Mouse (Mus musculus): ENCODE results near the gene Tmem240. TPM values are rescaled to one million over a fixed set of nuclear protein-coding genes. Genes with fewer than 3 reads are reported as not detected.
"Not testable (repeated sequence)": the region's sequence is repeated elsewhere in the genome, so short reads cannot be mapped to it uniquely, and the experiment has no call there.

Tmem240 gene
- 7.5 and 19.8 TPM in 2 replicates for polyA plus RNA-seq (2014; fragmentation: Nextera tagmentation; extraction: Ambion mirVana)

DNA sequence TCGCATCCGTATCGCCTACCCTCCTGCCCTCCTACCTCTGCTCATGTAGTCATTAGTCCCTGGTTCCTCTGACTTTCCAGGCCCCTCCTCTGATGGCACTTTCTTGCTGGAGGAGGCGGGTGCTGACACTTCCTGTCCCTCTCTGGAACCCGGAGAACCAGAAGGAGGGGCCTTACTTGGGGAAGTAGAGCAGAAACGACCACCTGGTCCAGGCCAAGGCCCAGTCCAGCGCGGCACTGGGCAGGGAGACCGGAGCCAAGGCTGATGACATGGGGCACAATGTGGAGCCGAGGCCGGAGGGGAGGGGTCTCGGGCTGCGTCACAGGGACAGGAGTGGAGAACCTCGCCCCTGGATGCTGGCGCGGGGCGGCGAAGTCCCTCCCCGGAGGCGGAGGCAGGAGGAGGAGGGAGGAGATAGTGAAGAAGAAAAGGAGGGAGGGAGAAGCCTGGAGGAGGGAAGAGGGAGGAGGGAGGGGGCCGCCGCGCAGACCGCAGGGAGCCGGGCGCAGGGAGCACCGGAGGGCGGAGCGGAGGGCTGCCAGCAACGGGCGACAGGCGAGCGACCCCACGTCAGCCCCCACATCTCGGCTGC, at the start of gene Tmem240:
Gene Tmem240, plus strand, starts transcription at position 451 of the 592 bp plus-strand sequence.
- peak; percentile 93 for DNase-seq
- Histone ChIP-seq H3K4me2 (ENCODE audit: low read length) (peak within 1 kb of the TSS; percentile 91), H3K9ac (replicated peaks; ENCODE audit: low read length) (peak within 1 kb of the TSS; percentile 91), H3K36me3 (ENCODE audit: control insufficient read depth, insufficient read depth, low read length) (peaks cover 41% of the 10 kb centered on the region), H3K4me3 (replicated peaks; ENCODE audit: low read depth, low read length) (peak within 1 kb of the TSS; percentile 75), H3K9me3 (ENCODE audit: control insufficient read depth, low read length) (no peaks in the 10 kb centered on the region), H3K27ac (replicated peaks; ENCODE audit: low read depth, low read length) (peak within 1 kb of the TSS; percentile 97), H3K4me1 (ENCODE audit: control insufficient read depth, insufficient read depth, low read length) (peaks cover 18% of the 10 kb centered on the region), H3K27me3 (ENCODE audit: control insufficient read depth, insufficient read depth, low read length) (no peaks in the 10 kb centered on the region)
- peak; percentile 88 for ATAC-seq (ENCODE audit: low FRiP score, low TSS enrichment)
- WGBS, result under 1% methylated on average over 27 of the region's 35 CpGs

DNA sequence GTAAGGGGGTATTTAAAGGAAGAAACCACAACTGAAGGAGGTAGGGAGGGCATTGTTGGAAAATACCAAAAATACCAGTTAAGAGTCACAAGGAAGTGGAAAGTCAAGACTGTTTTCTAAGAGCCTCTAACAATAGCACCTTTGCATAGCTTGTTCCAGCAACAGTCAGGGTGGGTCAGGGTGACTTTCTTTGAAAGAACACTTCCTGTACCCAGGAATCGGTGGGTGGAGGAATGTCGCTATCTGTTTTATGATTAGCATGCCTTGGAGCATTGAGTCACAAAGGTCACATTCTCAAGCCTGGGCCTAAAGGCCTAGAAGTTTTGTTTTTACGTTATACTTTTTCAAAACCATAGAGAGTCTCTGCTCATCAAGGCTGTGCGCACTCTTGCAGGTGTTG, 46.8 kb upstream of the Tmem240 start:
- 96% methylated on average over 4 of the region's 4 CpGs for WGBS
- DNase-seq; H3K9ac ChIP-seq (replicated peaks; ENCODE audit: low read length); H3K4me1 ChIP-seq (ENCODE audit: control insufficient read depth, insufficient read depth, low read length); H3K36me3 ChIP-seq (ENCODE audit: control insufficient read depth, insufficient read depth, low read length); ATAC-seq (ENCODE audit: low FRiP score, low TSS enrichment); H3K4me3 ChIP-seq (replicated peaks; ENCODE audit: low read depth, low read length); H3K27ac ChIP-seq (replicated peaks; ENCODE audit: low read depth, low read length); H3K4me2 ChIP-seq (ENCODE audit: low read length); H3K9me3 ChIP-seq (ENCODE audit: control insufficient read depth, low read length); H3K27me3 ChIP-seq (ENCODE audit: control insufficient read depth, insufficient read depth, low read length): not testable (repeated sequence)

DNA sequence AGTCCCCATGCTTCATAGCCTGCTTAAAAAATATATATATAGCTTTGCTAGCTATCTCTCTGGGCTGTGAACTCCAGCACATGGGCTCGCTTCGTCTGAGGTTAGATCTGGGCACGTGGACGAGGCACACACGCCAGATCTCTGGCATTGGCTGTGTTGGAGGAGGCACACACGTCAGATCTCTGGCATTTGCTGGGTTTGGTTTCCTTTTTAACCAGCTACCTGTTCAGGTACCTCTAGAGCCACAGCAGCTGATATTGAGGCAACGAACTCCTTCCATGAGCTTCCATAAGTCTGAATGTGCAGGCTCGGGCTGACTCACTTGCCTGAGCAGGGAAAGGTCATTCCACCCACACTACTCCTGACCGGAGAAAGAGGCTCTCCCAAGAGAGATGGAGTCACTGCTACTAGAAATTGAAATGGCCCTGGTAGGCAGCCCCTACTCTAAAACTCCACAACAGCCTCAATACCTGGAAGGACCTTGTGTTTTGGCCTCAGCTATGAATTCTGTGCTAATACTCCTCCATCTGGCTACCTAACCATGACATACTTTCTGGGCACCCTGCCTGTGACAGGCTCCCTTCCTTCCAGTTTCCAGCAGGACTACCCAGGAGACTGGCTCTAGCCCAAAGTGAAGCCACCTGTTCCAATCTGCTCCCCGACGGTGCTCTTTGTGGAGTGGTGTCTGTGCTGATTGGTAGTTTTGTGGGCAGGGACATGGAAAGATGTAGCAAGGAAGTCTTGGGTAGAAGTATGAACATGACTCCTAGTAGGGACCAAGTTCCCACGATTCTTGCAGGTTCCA, 43.8 kb upstream of the Tmem240 start:
- no peak for ATAC-seq (ENCODE audit: low FRiP score, low TSS enrichment)
- 85% methylated on average over 12 of the region's 12 CpGs for WGBS
- H3K4me3 ChIP-seq (replicated peaks; ENCODE audit: low read depth, low read length), result no peak overlapping the region
- H3K4me2 ChIP-seq (ENCODE audit: low read length), result no peak overlapping the region
- no peaks in the 10 kb centered on the region for H3K9me3 ChIP-seq (ENCODE audit: control insufficient read depth, low read length)
- H3K36me3 ChIP-seq (ENCODE audit: control insufficient read depth, insufficient read depth, low read length), result no peaks in the 10 kb centered on the region
- H3K4me1 ChIP-seq (ENCODE audit: control insufficient read depth, insufficient read depth, low read length), result peaks cover 7% of the 10 kb centered on the region
- H3K27ac ChIP-seq (replicated peaks; ENCODE audit: low read depth, low read length), result no peak overlapping the region
- peaks cover 7% of the 10 kb centered on the region for H3K27me3 ChIP-seq (ENCODE audit: control insufficient read depth, insufficient read depth, low read length)
- H3K9ac ChIP-seq (replicated peaks; ENCODE audit: low read length), result no peak overlapping the region
- DNase-seq, result no peak

DNA sequence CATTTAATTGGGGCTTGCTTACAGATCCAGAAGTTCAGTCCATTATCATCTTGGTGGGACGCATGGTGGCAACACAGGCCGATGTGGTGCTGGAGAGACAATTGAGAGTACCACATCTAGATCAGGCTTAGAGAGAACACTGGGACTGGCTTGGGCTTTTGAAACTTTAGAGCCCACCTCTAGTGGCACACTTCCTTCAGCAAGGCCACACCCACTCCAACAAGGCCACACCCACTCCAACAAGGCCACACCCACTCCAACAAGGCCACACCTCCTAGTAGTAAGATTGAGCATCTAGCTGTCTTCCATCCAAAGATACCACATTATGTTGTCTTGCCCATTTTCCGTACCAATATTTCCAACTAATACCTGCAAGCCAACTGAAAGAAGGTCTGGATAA, 42.2 kb upstream of the Tmem240 start:
- Histone ChIP-seq H3K27me3 (ENCODE audit: control insufficient read depth, insufficient read depth, low read length) (peaks cover 10% of the 10 kb centered on the region), H3K9ac (replicated peaks; ENCODE audit: low read length) (no peak overlapping the region), H3K4me1 (ENCODE audit: control insufficient read depth, insufficient read depth, low read length) (peaks cover 15% of the 10 kb centered on the region), H3K4me2 (ENCODE audit: low read length) (no peak overlapping the region), H3K4me3 (replicated peaks; ENCODE audit: low read depth, low read length) (no peak overlapping the region), H3K27ac (replicated peaks; ENCODE audit: low read depth, low read length) (no peak overlapping the region), H3K36me3 (ENCODE audit: control insufficient read depth, insufficient read depth, low read length) (no peaks in the 10 kb centered on the region), H3K9me3 (ENCODE audit: control insufficient read depth, low read length) (no peaks in the 10 kb centered on the region)
- 97% methylated on average over 3 of the region's 3 CpGs for WGBS
- DNase-seq (no peak), ATAC-seq (ENCODE audit: low FRiP score, low TSS enrichment) (no peak)

DNA sequence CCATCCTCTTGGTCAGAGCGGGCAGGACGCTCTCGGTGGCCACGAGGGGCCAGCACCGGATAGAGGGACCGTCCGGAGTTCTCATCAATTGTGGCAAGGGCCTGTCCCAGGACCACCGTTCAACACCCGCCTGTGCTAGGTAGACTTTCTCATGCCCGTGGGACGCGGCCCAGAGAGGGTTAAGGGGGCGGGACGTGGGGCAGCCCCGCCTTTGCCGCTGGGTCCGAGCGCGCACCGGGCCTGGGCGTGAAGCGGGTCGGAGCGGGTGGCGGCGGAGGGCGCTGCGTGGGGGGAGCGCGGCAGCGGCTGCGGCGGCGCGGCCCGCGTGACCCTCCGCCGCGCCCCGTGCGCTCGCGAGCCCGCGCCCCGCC, 40.5 kb upstream of the Tmem240 start, which contains the start of gene Fndc10:
Gene Fndc10, plus strand, starts transcription at position 232 of the 371 bp plus-strand sequence.
- Histone ChIP-seq H3K4me2 (ENCODE audit: low read length) (peak within 1 kb of the TSS; percentile 82), H3K36me3 (ENCODE audit: control insufficient read depth, insufficient read depth, low read length) (no peaks in the 10 kb centered on the region), H3K9ac (replicated peaks; ENCODE audit: low read length) (peak within 1 kb of the TSS; percentile 79), H3K4me3 (replicated peaks; ENCODE audit: low read depth, low read length) (peak within 1 kb of the TSS; percentile 64), H3K4me1 (ENCODE audit: control insufficient read depth, insufficient read depth, low read length) (peaks cover 15% of the 10 kb centered on the region), H3K9me3 (ENCODE audit: control insufficient read depth, low read length) (no peaks in the 10 kb centered on the region), H3K27me3 (ENCODE audit: control insufficient read depth, insufficient read depth, low read length) (peaks cover 10% of the 10 kb centered on the region), H3K27ac (replicated peaks; ENCODE audit: low read depth, low read length) (peak within 1 kb of the TSS; percentile 94)
- ATAC-seq (ENCODE audit: low FRiP score, low TSS enrichment) (peak; percentile 82), DNase-seq (peak; percentile 88)
- WGBS, result under 1% methylated on average over 33 of the region's 47 CpGs

DNA sequence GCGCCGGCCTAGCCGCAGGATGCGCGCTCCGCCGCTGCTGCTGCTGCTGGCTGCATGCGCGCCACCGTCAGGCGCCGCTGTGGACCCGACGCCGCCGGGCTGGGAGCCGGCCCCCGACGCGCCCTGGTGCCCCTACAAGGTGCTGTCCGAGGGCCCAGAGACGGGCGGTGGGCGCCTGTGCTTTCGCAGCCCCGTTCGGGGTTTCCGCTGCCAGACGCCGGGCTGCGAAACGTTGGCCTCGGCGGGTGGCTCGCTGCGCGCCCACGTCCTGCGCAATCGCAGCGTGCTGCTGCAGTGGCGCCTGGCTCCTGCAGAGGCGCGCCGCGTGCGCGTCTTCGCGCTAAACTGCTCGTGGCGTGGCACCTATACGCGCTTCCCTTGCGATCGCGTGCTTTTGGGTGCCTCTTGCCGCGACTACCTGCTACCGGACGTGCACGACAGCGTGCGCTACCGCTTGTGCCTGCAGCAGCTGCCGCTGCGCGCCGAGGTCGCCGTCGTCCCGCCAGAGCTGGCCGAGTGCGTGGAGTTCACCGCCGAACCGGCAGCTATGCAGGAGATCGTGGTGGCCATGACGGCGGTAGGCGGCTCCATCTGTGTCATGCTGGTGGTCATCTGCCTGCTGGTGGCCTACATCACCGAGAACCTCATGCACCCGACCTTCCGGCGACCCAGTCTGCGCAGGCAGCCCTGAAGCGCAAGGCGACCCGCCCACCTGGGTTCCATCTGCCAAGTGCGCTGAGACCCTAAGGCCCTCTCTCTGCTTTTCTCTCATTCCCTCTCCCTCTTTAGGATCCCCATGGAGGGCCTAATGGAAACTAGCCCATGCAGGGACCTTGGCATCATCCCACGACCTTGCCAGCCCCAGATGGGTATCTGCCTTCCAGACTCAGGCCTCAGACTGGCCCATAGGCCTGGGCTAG, 39.9 kb upstream of the Tmem240 start:
- peak overlapping the region; percentile 82 for H3K4me2 ChIP-seq (ENCODE audit: low read length)
- no peaks in the 10 kb centered on the region for H3K36me3 ChIP-seq (ENCODE audit: control insufficient read depth, insufficient read depth, low read length)
- ATAC-seq (ENCODE audit: low FRiP score, low TSS enrichment) (peak; percentile 80), DNase-seq (peak; percentile 90)
- peaks cover 10% of the 10 kb centered on the region for H3K27me3 ChIP-seq (ENCODE audit: control insufficient read depth, insufficient read depth, low read length)
- H3K9me3 ChIP-seq (ENCODE audit: control insufficient read depth, low read length), result no peaks in the 10 kb centered on the region
- H3K9ac ChIP-seq (replicated peaks; ENCODE audit: low read length), result peak overlapping the region; percentile 79
- under 1% methylated on average over 92 of the region's 92 CpGs for WGBS
- H3K4me1 ChIP-seq (ENCODE audit: control insufficient read depth, insufficient read depth, low read length), result peaks cover 15% of the 10 kb centered on the region
- peak overlapping the region; percentile 64 for H3K4me3 ChIP-seq (replicated peaks; ENCODE audit: low read depth, low read length)
- peak overlapping the region; percentile 94 for H3K27ac ChIP-seq (replicated peaks; ENCODE audit: low read depth, low read length)

DNA sequence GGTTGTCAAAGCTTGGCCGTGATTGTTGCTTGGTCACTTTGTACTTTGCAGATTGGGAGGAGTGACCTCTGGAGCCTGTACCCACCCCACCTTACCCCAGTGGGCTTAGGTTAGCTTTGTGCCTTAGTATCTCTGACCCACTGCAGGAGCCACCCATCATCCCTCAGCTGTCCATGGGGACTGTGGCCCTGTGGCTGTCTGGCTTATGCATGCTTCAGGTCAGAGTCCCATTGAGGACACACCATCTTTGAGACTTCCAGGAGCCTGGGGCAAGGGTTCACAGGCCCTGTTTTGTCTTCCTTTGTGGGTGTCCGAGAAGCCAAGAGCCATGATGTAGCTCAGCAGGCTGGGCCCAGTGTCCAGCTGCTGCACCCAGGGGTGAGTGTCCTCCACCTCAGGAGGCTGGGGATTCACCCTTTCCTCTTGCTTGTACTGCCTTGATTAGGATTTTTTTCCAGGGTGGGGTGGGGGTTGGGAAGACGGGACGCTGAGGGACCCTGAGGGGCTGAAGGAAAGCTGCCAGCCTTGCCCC, 39.0 kb upstream of the Tmem240 start:
- no peak for DNase-seq
- Histone ChIP-seq H3K36me3 (ENCODE audit: control insufficient read depth, insufficient read depth, low read length) (no peaks in the 10 kb centered on the region), H3K9me3 (ENCODE audit: control insufficient read depth, low read length) (no peaks in the 10 kb centered on the region), H3K4me1 (ENCODE audit: control insufficient read depth, insufficient read depth, low read length) (peaks cover 15% of the 10 kb centered on the region), H3K27me3 (ENCODE audit: control insufficient read depth, insufficient read depth, low read length) (peaks cover 10% of the 10 kb centered on the region), H3K4me3 (replicated peaks; ENCODE audit: low read depth, low read length) (peak overlapping the region; percentile 64), H3K27ac (replicated peaks; ENCODE audit: low read depth, low read length) (no peak overlapping the region), H3K4me2 (ENCODE audit: low read length) (peak overlapping the region; percentile 82), H3K9ac (replicated peaks; ENCODE audit: low read length) (peak overlapping the region; percentile 79)
- ATAC-seq (ENCODE audit: low FRiP score, low TSS enrichment), result no peak
- WGBS, result 76% methylated on average over 4 of the region's 4 CpGs

Data from midbrain, embryonic 14.5 days (tissue).